Mouse (Mus musculus): ENCODE results near the gene Celf5. TPM values are rescaled to one million over a fixed set of nuclear protein-coding genes. Genes with fewer than 3 reads are reported as not detected.
A peak's percentile ranks its signal among the peaks of the same experiment; 100 is the strongest.

Celf5 gene
- polyA plus RNA-seq, 1 experiment: 3.3 TPM

DNA sequence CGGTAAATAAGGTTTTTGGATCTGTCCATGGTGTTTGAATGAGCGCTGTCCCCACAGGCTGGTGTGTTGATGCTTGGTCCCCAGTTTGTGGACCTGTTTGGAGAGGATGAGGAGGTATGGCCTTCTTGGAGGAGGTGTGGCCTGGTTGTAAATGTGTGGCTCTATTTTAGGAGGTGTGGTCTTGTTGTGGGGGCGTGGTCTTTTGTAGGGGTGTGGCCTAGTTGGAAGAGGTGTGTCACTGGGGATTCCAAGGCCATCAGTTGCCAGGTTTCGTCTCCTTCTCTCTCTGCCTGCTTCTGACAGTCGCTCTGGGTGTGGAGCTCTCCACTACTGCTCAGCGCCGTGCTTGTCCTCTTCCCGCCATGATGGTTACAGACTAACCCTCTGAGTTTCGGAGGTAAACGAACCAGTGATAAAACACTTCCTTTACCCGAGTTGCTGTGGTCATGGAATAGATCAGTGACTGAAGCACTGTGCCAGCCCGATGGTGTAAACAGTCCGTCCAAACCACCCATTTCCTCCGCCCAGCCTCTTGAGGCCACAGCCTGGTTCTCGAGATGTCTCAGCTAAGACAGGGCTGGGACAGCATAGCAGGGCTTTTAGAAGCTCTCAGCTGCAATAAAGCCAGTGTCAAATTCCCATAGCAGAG, 22.6 kb upstream of the Celf5 start:
- Histone ChIP-seq H3K4me1 (ENCODE audit: control insufficient read depth, insufficient read depth, insufficient read length, low read length) (peaks cover 3% of the 10 kb centered on the region), H3K27ac (ENCODE audit: insufficient read depth, low read depth, low read length) (no peak overlapping the region), H3K4me3 (ENCODE audit: low read depth, low read length) (no peak overlapping the region), H3K36me3 (ENCODE audit: control insufficient read depth, insufficient read depth, low read length) (no peaks in the 10 kb centered on the region), H3K27me3 (ENCODE audit: control insufficient read depth, insufficient read depth, low read length) (no peaks in the 10 kb centered on the region)
- no peak for TF ChIP-seq CTCF (IDR thresholded peaks at IDR 0.05; ENCODE audit: extremely low read depth, insufficient read length, insufficient replicate concordance, low read depth, low read length)
- TF ChIP-seq POLR2A (IDR thresholded peaks at IDR 0.05; ENCODE audit: low read depth, low read length): no peak
- WGBS: 73% methylated on average over 15 of the region's 15 CpGs

DNA sequence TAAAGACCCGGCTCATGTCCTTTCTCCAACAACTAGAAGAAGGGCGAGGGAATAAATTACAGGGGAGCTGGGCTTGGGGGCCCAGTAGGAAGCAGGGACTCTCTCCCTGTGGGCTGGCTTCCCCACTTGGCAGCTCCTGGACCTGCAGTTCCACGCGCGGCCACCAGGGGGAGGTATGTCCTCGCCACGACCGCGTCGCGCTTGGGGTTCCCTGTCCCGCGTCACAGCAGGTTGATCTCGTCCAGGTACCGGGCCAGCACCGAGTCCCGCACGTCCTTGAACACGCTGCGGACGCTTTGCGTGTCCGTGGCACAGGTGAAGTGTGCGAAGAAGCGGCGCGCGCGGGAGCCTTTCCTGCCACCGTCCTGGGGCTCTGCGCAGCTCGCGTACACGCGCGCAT, 20.1 kb upstream of the Celf5 start:
- Histone ChIP-seq H3K4me1 (ENCODE audit: control insufficient read depth, insufficient read depth, insufficient read length, low read length) (peaks cover 3% of the 10 kb centered on the region), H3K36me3 (ENCODE audit: control insufficient read depth, insufficient read depth, low read length) (no peaks in the 10 kb centered on the region), H3K4me3 (ENCODE audit: low read depth, low read length) (peak overlapping the region; percentile 41), H3K27ac (ENCODE audit: insufficient read depth, low read depth, low read length) (no peak overlapping the region), H3K27me3 (ENCODE audit: control insufficient read depth, insufficient read depth, low read length) (no peaks in the 10 kb centered on the region)
- WGBS: 5% methylated on average over 36 of the region's 36 CpGs
- TF ChIP-seq CTCF (IDR thresholded peaks at IDR 0.05; ENCODE audit: extremely low read depth, insufficient read length, insufficient replicate concordance, low read depth, low read length) (peak; percentile 93), POLR2A (IDR thresholded peaks at IDR 0.05; ENCODE audit: low read depth, low read length) (no peak)

DNA sequence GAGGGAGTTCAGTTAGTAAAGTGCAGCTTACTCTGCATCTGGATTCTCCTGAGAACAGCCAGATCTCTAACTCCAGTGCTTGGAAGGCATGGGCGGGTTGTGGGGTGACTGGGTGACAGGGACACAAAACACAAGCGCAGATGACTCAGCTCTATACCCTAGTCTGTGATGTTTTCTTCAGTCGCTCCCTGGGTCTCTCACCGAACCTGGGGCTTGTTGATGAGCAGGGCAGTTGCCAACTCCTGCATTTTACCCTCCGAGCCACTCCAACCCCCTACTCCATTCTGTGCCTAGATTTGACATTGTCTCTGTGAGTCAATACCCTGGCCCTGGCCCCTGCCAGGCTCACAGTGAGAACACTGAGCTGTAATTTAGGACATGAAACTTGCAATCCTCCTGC, 19.4 kb upstream of the Celf5 start:
- Histone ChIP-seq H3K4me1 (ENCODE audit: control insufficient read depth, insufficient read depth, insufficient read length, low read length) (peaks cover 3% of the 10 kb centered on the region), H3K4me3 (ENCODE audit: low read depth, low read length) (no peak overlapping the region), H3K36me3 (ENCODE audit: control insufficient read depth, insufficient read depth, low read length) (no peaks in the 10 kb centered on the region), H3K27me3 (ENCODE audit: control insufficient read depth, insufficient read depth, low read length) (no peaks in the 10 kb centered on the region), H3K27ac (ENCODE audit: insufficient read depth, low read depth, low read length) (no peak overlapping the region)
- WGBS: 83% methylated on average over 5 of the region's 5 CpGs
- no peak for TF ChIP-seq CTCF (IDR thresholded peaks at IDR 0.05; ENCODE audit: extremely low read depth, insufficient read length, insufficient replicate concordance, low read depth, low read length)
- no peak for TF ChIP-seq POLR2A (IDR thresholded peaks at IDR 0.05; ENCODE audit: low read depth, low read length)

DNA sequence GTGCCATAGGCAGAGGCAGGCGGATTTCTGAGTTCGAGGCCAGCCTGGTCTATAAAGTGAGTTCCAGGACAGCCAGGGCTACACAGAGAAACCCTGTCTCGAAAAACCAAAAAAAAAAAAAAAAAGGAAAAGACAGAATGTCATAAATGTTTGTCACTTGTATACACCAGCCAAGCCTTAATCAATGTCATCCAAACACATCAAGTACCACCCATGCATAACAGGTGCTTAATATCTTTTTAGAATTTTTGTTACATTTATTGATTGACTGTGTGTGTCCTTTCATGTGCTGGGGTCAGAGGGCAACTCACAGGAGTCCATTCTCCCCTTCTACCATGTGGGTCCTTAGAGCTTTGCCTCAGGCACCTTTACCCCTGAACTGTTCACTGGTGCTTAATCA, 17.5 kb upstream of the Celf5 start, which contains the start of gene S1pr4:
S1pr4 (minus strand) TSS at position 101 of the 400 bp plus-strand sequence.
- 77% methylated on average over 3 of the region's 3 CpGs for WGBS
- Histone ChIP-seq H3K36me3 (ENCODE audit: control insufficient read depth, insufficient read depth, low read length) (no peaks in the 10 kb centered on the region), H3K27ac (ENCODE audit: insufficient read depth, low read depth, low read length) (peak within 1 kb of the TSS; percentile 61), H3K4me1 (ENCODE audit: control insufficient read depth, insufficient read depth, insufficient read length, low read length) (peaks cover 9% of the 10 kb centered on the region), H3K4me3 (ENCODE audit: low read depth, low read length) (peak within 1 kb of the TSS; percentile 63), H3K27me3 (ENCODE audit: control insufficient read depth, insufficient read depth, low read length) (no peaks in the 10 kb centered on the region)
- TF ChIP-seq CTCF (IDR thresholded peaks at IDR 0.05; ENCODE audit: extremely low read depth, insufficient read length, insufficient replicate concordance, low read depth, low read length) (no peak), POLR2A (IDR thresholded peaks at IDR 0.05; ENCODE audit: low read depth, low read length) (no peak)

DNA sequence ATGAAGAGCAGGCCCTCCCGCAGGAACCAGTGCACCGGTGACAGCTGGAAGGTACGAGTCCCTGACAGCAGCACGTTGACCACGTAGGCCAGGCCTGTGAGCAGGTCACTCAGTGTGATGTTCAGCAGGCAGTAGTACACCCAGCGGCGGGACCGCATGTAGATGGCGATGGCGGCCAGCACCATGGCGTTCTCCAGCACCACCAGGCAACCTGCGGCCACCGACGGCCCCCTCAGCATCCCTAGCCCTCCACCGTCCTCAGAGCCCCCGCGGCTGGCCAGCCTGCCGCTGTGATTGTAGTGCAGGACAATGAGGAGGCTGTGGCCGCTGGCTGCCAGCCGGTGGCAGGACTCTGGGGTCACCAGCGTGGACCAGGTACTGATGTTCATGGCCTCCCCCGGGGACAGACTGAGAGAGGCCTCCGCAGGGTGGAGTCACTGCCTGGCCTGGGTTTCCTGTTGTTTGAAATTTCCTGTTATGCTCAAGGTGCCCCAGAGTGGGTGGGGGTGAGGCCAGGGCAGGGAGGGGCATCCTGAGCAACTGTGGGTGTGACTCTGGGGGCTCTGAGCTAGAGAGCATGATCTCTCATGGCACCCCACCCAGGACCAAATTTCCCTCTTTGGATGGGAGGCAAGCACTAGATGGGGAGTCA, 16.9 kb upstream of the Celf5 start:
- no peaks in the 10 kb centered on the region for H3K27me3 ChIP-seq (ENCODE audit: control insufficient read depth, insufficient read depth, low read length)
- H3K4me3 ChIP-seq (ENCODE audit: low read depth, low read length): peak overlapping the region; percentile 63
- peak overlapping the region; percentile 61 for H3K27ac ChIP-seq (ENCODE audit: insufficient read depth, low read depth, low read length)
- no peaks in the 10 kb centered on the region for H3K36me3 ChIP-seq (ENCODE audit: control insufficient read depth, insufficient read depth, low read length)
- WGBS: 60% methylated on average over 23 of the region's 23 CpGs
- no peak for TF ChIP-seq POLR2A (IDR thresholded peaks at IDR 0.05; ENCODE audit: low read depth, low read length)
- no peak for TF ChIP-seq CTCF (IDR thresholded peaks at IDR 0.05; ENCODE audit: extremely low read depth, insufficient read length, insufficient replicate concordance, low read depth, low read length)
- H3K4me1 ChIP-seq (ENCODE audit: control insufficient read depth, insufficient read depth, insufficient read length, low read length): peaks cover 14% of the 10 kb centered on the region

DNA sequence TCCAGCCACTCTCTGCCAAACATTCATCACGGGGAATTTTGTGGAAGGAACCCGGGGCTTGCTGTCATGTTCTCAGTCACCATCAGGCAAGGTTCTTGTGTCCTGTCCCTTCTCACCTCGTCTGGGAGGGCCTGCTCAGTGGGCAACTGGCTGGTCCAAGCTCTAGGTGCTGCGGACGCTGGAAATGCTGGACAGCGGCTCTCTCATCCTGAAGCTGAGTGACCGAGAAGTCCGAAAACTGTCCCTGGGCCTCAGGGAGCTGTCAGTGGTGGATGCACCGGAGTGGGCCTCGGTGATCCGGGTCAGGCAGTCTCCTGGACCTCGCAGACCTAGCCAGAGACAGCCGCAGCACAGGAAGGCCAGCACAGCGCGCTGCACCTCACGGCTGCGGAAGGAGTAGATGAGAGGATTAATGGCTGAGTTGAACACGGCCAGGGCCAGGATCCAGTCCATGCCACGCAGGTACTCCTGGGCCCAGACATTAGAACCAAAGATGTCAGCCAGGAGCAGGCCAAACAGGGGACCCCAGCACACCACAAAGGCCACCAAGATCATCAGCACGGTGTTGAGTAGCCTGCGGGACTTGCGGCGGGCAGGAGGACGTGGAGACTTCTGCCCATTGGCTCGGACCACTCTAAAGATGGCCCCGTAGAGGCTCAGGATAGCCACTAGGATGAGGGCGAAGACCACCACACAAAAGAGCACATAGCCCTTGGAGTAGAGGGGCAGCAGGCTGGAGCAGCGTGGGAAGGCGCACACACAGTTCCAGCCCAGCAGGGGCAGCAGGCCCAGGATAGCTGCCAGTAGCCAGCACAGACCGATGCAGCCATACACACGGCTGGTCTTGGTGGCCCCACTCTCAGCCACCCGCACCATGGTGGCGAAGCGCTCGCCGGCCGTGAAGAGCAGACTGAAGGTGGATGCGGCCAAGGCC, 16.1 kb upstream of the Celf5 start:
- TF ChIP-seq POLR2A (IDR thresholded peaks at IDR 0.05; ENCODE audit: low read depth, low read length): no peak
- no peak for TF ChIP-seq CTCF (IDR thresholded peaks at IDR 0.05; ENCODE audit: extremely low read depth, insufficient read length, insufficient replicate concordance, low read depth, low read length)
- 78% methylated on average over 38 of the region's 38 CpGs for WGBS
- H3K27me3 ChIP-seq (ENCODE audit: control insufficient read depth, insufficient read depth, low read length): no peaks in the 10 kb centered on the region
- peak overlapping the region; percentile 63 for H3K4me3 ChIP-seq (ENCODE audit: low read depth, low read length)
- H3K4me1 ChIP-seq (ENCODE audit: control insufficient read depth, insufficient read depth, insufficient read length, low read length): peaks cover 22% of the 10 kb centered on the region
- peak overlapping the region; percentile 61 for H3K27ac ChIP-seq (ENCODE audit: insufficient read depth, low read depth, low read length)
- no peaks in the 10 kb centered on the region for H3K36me3 ChIP-seq (ENCODE audit: control insufficient read depth, insufficient read depth, low read length)

All from small intestine, adult 2 months (tissue).